Mouse (Mus musculus): Measurements from ENCODE around the gene Mfsd12. TPM values are rescaled to one million over a fixed set of nuclear protein-coding genes. Genes with fewer than 3 reads are reported as not detected.
A peak's percentile ranks its signal among the peaks of the same experiment; 100 is the strongest.

The Mfsd12 gene
- polyA plus RNA-seq, 1 experiment = 44.1 TPM

- Histone ChIP-seq H3K9me3 (no peaks in the 10 kb centered on the region), H3K27me3 (replicated peaks) (no peaks in the 10 kb centered on the region), H3K36me3 (replicated peaks; ENCODE audit: low read length) (peaks cover 100% of the 10 kb centered on the region), H3K4me3 (replicated peaks) (no peak overlapping the region), H3K4me1 (peaks cover 92% of the 10 kb centered on the region)
- TF ChIP-seq FLI1 (IDR thresholded peaks at IDR 0.05; ENCODE audit: low read length) = no peak
- no peak for TF ChIP-seq GATA1 (IDR thresholded peaks at IDR 0.05; ENCODE audit: borderline replicate concordance, low read length)
Measured at GRCm38 (mm10) chr10:81364666-81365065, 7.4 kb downstream of the Mfsd12 start.

- TF ChIP-seq FLI1 (IDR thresholded peaks at IDR 0.05; ENCODE audit: low read length) (no peak), GATA1 (IDR thresholded peaks at IDR 0.05; ENCODE audit: borderline replicate concordance, low read length) (no peak)
- Histone ChIP-seq H3K27me3 (replicated peaks) (no peaks in the 10 kb centered on the region), H3K9me3 (no peaks in the 10 kb centered on the region), H3K4me3 (replicated peaks) (peak overlapping the region; percentile 4), H3K4me1 (peaks cover 88% of the 10 kb centered on the region), H3K36me3 (replicated peaks; ENCODE audit: low read length) (peaks cover 100% of the 10 kb centered on the region)
Measured at GRCm38 (mm10) chr10:81365073-81365472, 7.8 kb downstream of the Mfsd12 start.

- TF ChIP-seq FLI1 (IDR thresholded peaks at IDR 0.05; ENCODE audit: low read length) (no peak), GATA1 (IDR thresholded peaks at IDR 0.05; ENCODE audit: borderline replicate concordance, low read length) (no peak)
- Histone ChIP-seq H3K4me3 (replicated peaks) (peak within 1 kb of the TSS; percentile 4), H3K36me3 (replicated peaks; ENCODE audit: low read length) (peaks cover 100% of the 10 kb centered on the region), H3K9me3 (no peaks in the 10 kb centered on the region), H3K4me1 (peaks cover 81% of the 10 kb centered on the region), H3K27me3 (replicated peaks) (no peaks in the 10 kb centered on the region)
Measured at GRCm38 (mm10) chr10:81365672-81366476, 8.6 kb downstream of the Mfsd12 start, which contains the start of gene 4930404N11Rik. TSS of gene 4930404N11Rik (minus strand) at chr10:81365816.

GRCm38 (mm10) chr10:81366477-81367206 is 9.4 kb downstream of the Mfsd12 start:
- peaks cover 74% of the 10 kb centered on the region for H3K4me1 ChIP-seq
- H3K4me3 ChIP-seq (replicated peaks) = peak overlapping the region; percentile 38
- H3K9me3 ChIP-seq = no peaks in the 10 kb centered on the region
- TF ChIP-seq GATA1 (IDR thresholded peaks at IDR 0.05; ENCODE audit: borderline replicate concordance, low read length) = no peak
- TF ChIP-seq FLI1 (IDR thresholded peaks at IDR 0.05; ENCODE audit: low read length) = no peak
- H3K36me3 ChIP-seq (replicated peaks; ENCODE audit: low read length) = peaks cover 100% of the 10 kb centered on the region
- no peaks in the 10 kb centered on the region for H3K27me3 ChIP-seq (replicated peaks)

GRCm38 (mm10) chr10:81367207-81367495 is 9.9 kb downstream of the Mfsd12 start:
- Histone ChIP-seq H3K4me3 (replicated peaks) (no peak overlapping the region), H3K4me1 (peaks cover 73% of the 10 kb centered on the region), H3K9me3 (no peaks in the 10 kb centered on the region), H3K36me3 (replicated peaks; ENCODE audit: low read length) (peaks cover 100% of the 10 kb centered on the region), H3K27me3 (replicated peaks) (no peaks in the 10 kb centered on the region)
- TF ChIP-seq FLI1 (IDR thresholded peaks at IDR 0.05; ENCODE audit: low read length) (no peak), GATA1 (IDR thresholded peaks at IDR 0.05; ENCODE audit: borderline replicate concordance, low read length) (no peak)

- Histone ChIP-seq H3K27me3 (replicated peaks) (no peaks in the 10 kb centered on the region), H3K4me3 (replicated peaks) (peak overlapping the region; percentile 42), H3K36me3 (replicated peaks; ENCODE audit: low read length) (peaks cover 64% of the 10 kb centered on the region), H3K9me3 (no peaks in the 10 kb centered on the region), H3K4me1 (peaks cover 73% of the 10 kb centered on the region)
- no peak for TF ChIP-seq FLI1 (IDR thresholded peaks at IDR 0.05; ENCODE audit: low read length)
- TF ChIP-seq GATA1 (IDR thresholded peaks at IDR 0.05; ENCODE audit: borderline replicate concordance, low read length) = no peak
Measured at GRCm38 (mm10) chr10:81375322-81375721, 18.0 kb downstream of the Mfsd12 start.

GRCm38 (mm10) chr10:81376561-81377361 is 19.5 kb downstream of the Mfsd12 start:
- H3K4me3 ChIP-seq (replicated peaks) = peak overlapping the region; percentile 95
- peaks cover 87% of the 10 kb centered on the region for H3K4me1 ChIP-seq
- no peaks in the 10 kb centered on the region for H3K27me3 ChIP-seq (replicated peaks)
- H3K9me3 ChIP-seq = no peaks in the 10 kb centered on the region
- peaks cover 50% of the 10 kb centered on the region for H3K36me3 ChIP-seq (replicated peaks; ENCODE audit: low read length)
- TF ChIP-seq GATA1 (IDR thresholded peaks at IDR 0.05; ENCODE audit: borderline replicate concordance, low read length) (no peak), FLI1 (IDR thresholded peaks at IDR 0.05; ENCODE audit: low read length) (no peak)

GRCm38 (mm10) chr10:81377362-81377664 is 20.0 kb downstream of the Mfsd12 start:
- peaks cover 87% of the 10 kb centered on the region for H3K4me1 ChIP-seq
- H3K36me3 ChIP-seq (replicated peaks; ENCODE audit: low read length) = peaks cover 44% of the 10 kb centered on the region

GRCm38 (mm10) chr10:81377793-81378552 is 20.7 kb downstream of the Mfsd12 start, which contains the start of gene Fzr1:
TSS of gene Fzr1 (minus strand) at chr10:81378516.
- peaks cover 87% of the 10 kb centered on the region for H3K4me1 ChIP-seq
- H3K27me3 ChIP-seq (replicated peaks) = no peaks in the 10 kb centered on the region
- TF ChIP-seq FLI1 (IDR thresholded peaks at IDR 0.05; ENCODE audit: low read length) = no peak
- TF ChIP-seq GATA1 (IDR thresholded peaks at IDR 0.05; ENCODE audit: borderline replicate concordance, low read length) = no peak
- H3K4me3 ChIP-seq (replicated peaks) = peak within 1 kb of the TSS; percentile 95
- no peaks in the 10 kb centered on the region for H3K9me3 ChIP-seq
- peaks cover 38% of the 10 kb centered on the region for H3K36me3 ChIP-seq (replicated peaks; ENCODE audit: low read length)

More at GRCm38 (mm10) chr10:81377362-81377664, 20.0 kb downstream of the Mfsd12 start:
- TF ChIP-seq GATA1 (IDR thresholded peaks at IDR 0.05; ENCODE audit: borderline replicate concordance, low read length) (no peak), FLI1 (IDR thresholded peaks at IDR 0.05; ENCODE audit: low read length) (no peak)
- Histone ChIP-seq H3K27me3 (replicated peaks) (no peaks in the 10 kb centered on the region), H3K9me3 (no peaks in the 10 kb centered on the region), H3K4me3 (replicated peaks) (peak overlapping the region; percentile 95)
